Mouse (Mus musculus) lung, postnatal 0 days (tissue): ENCODE measurements at regions not wholly inside any gene's neighbourhood (a gene's known extent, or its start where the extent isn't known, plus 50 kb on each side); places are given as distances from the start of the nearest gene placed in this dataset.

ENCODE experiments used
- ATAC-seq: fragments of 200-750 bp; cut with Nextera tagmentation; 2 replicates; pipeline ENCODE4 v1.8.0; 2017; ENCODE audit warnings: moderate library complexity
- DNase-seq: peaks from one replicate; pipeline ENCODE4 v3.0.0-alpha.2; 2016; ENCODE audit warnings: low spot score
- H3K27ac ChIP-seq: fragments of 300-500 bp; sonication (generic); 2 replicates; pipeline ENCODE4 v1.5.1; 2014; ENCODE audit warnings: antibody characterized with exemption, mild to moderate bottlenecking, low read length, mixed read lengths
- H3K27me3 ChIP-seq: fragments of 300-500 bp; sonication (generic); replicated peaks from 2 replicates; pipeline ENCODE4 v1.6.1; 2014; ENCODE audit warnings: low read length, mixed read lengths; ENCODE audit not compliant: insufficient read depth
- H3K36me3 ChIP-seq: fragments of 300-500 bp; sonication (generic); 2 replicates; pipeline ENCODE4 v1.6.1; 2014; ENCODE audit warnings: low read length, mixed read lengths; ENCODE audit not compliant: insufficient read depth
- H3K4me1 ChIP-seq: fragments of 300-500 bp; sonication (generic); 2 replicates; pipeline ENCODE4 v1.6.1; 2014; ENCODE audit warnings: antibody characterized with exemption, low read depth, low read length, mixed read lengths; ENCODE audit not compliant: insufficient read depth
- H3K4me2 ChIP-seq: fragments of 300-500 bp; sonication (generic); replicated peaks from 2 replicates; pipeline ENCODE4 v1.6.1; 2014; ENCODE audit warnings: low read depth, mild to moderate bottlenecking, low read length, moderate library complexity, mixed read lengths
- H3K4me3 ChIP-seq: fragments of 300-500 bp; sonication (generic); 2 replicates; pipeline ENCODE4 v1.5.1; 2014; ENCODE audit warnings: low read depth, low read length
- H3K9ac ChIP-seq: fragments of 300-500 bp; sonication (generic); replicated peaks from 2 replicates; pipeline ENCODE4 v1.6.1; 2014; ENCODE audit warnings: low read depth, mild to moderate bottlenecking
- H3K9me3 ChIP-seq: fragments of 300-500 bp; sonication (generic); 2 replicates; pipeline ENCODE4 v1.6.1; 2016; ENCODE audit warnings: low read length, mixed read lengths
- CTCF ChIP-seq: IDR thresholded peaks from 2 replicates; pipeline ENCODE4 v1.5.1; 2016; ENCODE audit warnings: antibody characterized with exemption, mild to moderate bottlenecking
- EP300 ChIP-seq: IDR thresholded peaks from 2 replicates; pipeline ENCODE4 v1.6.1; 2016; ENCODE audit warnings: antibody characterized with exemption, mild to moderate bottlenecking, control low read depth
- WGBS: fragments of 180-500 bp; shearing (Covaris S2); extraction: QIAGEN DNeasy Blood & Tissue Kit; methylation state at CpG from one replicate; pipeline ENCODE4 v1.1.7; 2014; 5-methylcytosine and 5-hydroxymethylcytosine counted together

- Histone ChIP-seq H3K27me3 (no peaks in the 10 kb centered on the region), H3K4me2 (no peak overlapping the region), H3K9me3 (no peaks in the 10 kb centered on the region), H3K4me3 (no peak overlapping the region), H3K4me1 (no peaks in the 10 kb centered on the region), H3K27ac (no peak overlapping the region), H3K9ac (no peak overlapping the region), H3K36me3 (no peaks in the 10 kb centered on the region)
- WGBS = 80% methylated on average over 8 of the region's 8 CpGs
- TF ChIP-seq CTCF (no peak), EP300 (no peak)
- no peak for ATAC-seq
- no peak for DNase-seq
These were observed 60.6 kb upstream of the Twist2 start for GRCm38 (mm10) chr1:91740661-91741060.

GRCm38 (mm10) chr1:91742031-91742430, 59.2 kb upstream of the Twist2 start:
- TF ChIP-seq CTCF = no peak
- no peak for TF ChIP-seq EP300
- no peak for DNase-seq
- 87% methylated on average over 7 of the region's 7 CpGs for WGBS
- no peak overlapping the region for H3K4me2 ChIP-seq
- ATAC-seq = no peak
- H3K9ac ChIP-seq = no peak overlapping the region
- no peaks in the 10 kb centered on the region for H3K4me1 ChIP-seq
- no peaks in the 10 kb centered on the region for H3K36me3 ChIP-seq
- no peak overlapping the region for H3K27ac ChIP-seq
- H3K9me3 ChIP-seq = no peaks in the 10 kb centered on the region
- H3K27me3 ChIP-seq = 0 out of 2 replicates have a peak, but pooled peaks cover 6% of the 10 kb centered on the region
- H3K4me3 ChIP-seq = no peak overlapping the region

- ATAC-seq (peak; percentile 28; the same call in 1 of the 2 replicates), DNase-seq (peak; percentile 60)
- no peaks in the 10 kb centered on the region for H3K36me3 ChIP-seq
- no peak overlapping the region for H3K9ac ChIP-seq
- H3K4me3 ChIP-seq = no peak overlapping the region
- H3K27ac ChIP-seq = no peak overlapping the region
- WGBS = 20% methylated on average over 3 of the region's 3 CpGs
- no peaks in the 10 kb centered on the region for H3K4me1 ChIP-seq
- 0 out of 2 replicates have a peak, but pooled peaks cover 6% of the 10 kb centered on the region for H3K27me3 ChIP-seq
- TF ChIP-seq EP300 (no peak), CTCF (no peak)
- no peak overlapping the region for H3K4me2 ChIP-seq
- H3K9me3 ChIP-seq = no peaks in the 10 kb centered on the region
These were observed 58.3 kb upstream of the Twist2 start for GRCm38 (mm10) chr1:91742914-91743313.

DNA sequence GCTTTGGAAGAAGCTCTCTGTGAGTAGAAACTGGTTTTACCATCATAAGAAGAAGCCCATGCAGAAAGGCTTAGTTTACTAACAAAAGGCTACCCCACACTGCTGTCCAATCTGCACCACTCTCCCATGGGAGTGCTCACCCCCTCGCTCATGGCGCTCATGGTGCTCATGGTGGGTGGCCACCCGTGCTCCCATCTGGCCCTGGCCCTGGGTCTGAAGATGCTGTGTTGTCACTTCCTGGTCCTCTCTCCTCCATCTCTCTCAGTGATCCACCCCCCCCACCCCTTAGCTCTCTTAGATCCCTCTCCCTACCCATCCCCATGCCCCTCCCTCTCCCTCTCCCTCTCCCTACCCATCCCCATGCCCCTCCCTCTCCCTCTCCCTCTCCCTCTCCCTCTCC, 57.2 kb upstream of the Twist2 start:
- Histone ChIP-seq H3K9ac (no peak overlapping the region), H3K4me1 (no peaks in the 10 kb centered on the region), H3K27me3 (0 out of 2 replicates have a peak, but pooled peaks cover 6% of the 10 kb centered on the region), H3K36me3 (no peaks in the 10 kb centered on the region), H3K9me3 (no peaks in the 10 kb centered on the region), H3K4me2 (no peak overlapping the region), H3K27ac (no peak overlapping the region), H3K4me3 (no peak overlapping the region)
- ATAC-seq (no peak), DNase-seq (no peak)
- TF ChIP-seq CTCF (no peak), EP300 (no peak)
- WGBS = 89% methylated on average over 3 of the region's 3 CpGs

GRCm38 (mm10) chr1:91744701-91745100, 56.6 kb upstream of the Twist2 start:
- H3K4me1 ChIP-seq = no peaks in the 10 kb centered on the region
- H3K9ac ChIP-seq = no peak overlapping the region
- no peak overlapping the region for H3K4me3 ChIP-seq
- no peak overlapping the region for H3K4me2 ChIP-seq
- WGBS = 72% methylated on average over 5 of the region's 5 CpGs
- H3K9me3 ChIP-seq = no peaks in the 10 kb centered on the region
- no peak overlapping the region for H3K27ac ChIP-seq
- H3K27me3 ChIP-seq = 0 out of 2 replicates have a peak, but pooled peaks cover 6% of the 10 kb centered on the region
- TF ChIP-seq EP300 (no peak), CTCF (no peak)
- DNase-seq = no peak
- no peaks in the 10 kb centered on the region for H3K36me3 ChIP-seq
- ATAC-seq = no peak

- no peak; the same call in 1 of the 2 replicates for ATAC-seq
- 25% methylated on average over 11 of the region's 11 CpGs for WGBS
- no peaks in the 10 kb centered on the region for H3K36me3 ChIP-seq
- no peak overlapping the region for H3K9ac ChIP-seq
- DNase-seq = no peak
- no peaks in the 10 kb centered on the region for H3K4me1 ChIP-seq
- no peaks in the 10 kb centered on the region for H3K9me3 ChIP-seq
- H3K27ac ChIP-seq = no peak overlapping the region
- H3K4me2 ChIP-seq = no peak overlapping the region
- H3K27me3 ChIP-seq = 0 out of 2 replicates have a peak, but pooled peaks cover 6% of the 10 kb centered on the region
- no peak overlapping the region for H3K4me3 ChIP-seq
- TF ChIP-seq EP300 = no peak
- TF ChIP-seq CTCF = no peak
These were observed 53.7 kb upstream of the Twist2 start for GRCm38 (mm10) chr1:91747583-91747982.
